Mouse (Mus musculus): ENCODE measurements at regions not wholly inside any gene's neighbourhood (a gene's known extent, or its start where the extent isn't known, plus 50 kb on each side); places are given as distances from the start of the nearest gene placed in this dataset.
"Not testable (repeated sequence)": the region's sequence is repeated elsewhere in the genome, so short reads cannot be mapped to it uniquely, and the experiment has no call there.

- no peak for DNase-seq
- intact Hi-C loops (cut with DNase I): no loop called here
Measured at GRCm38 (mm10) chr9:120233011-120233410, 68.3 kb upstream of the Myrip start.

GRCm38 (mm10) chr9:120235054-120235453 is 66.3 kb upstream of the Myrip start:
- H3K4me3 ChIP-seq; intact Hi-C loops (cut with DNase I); DNase-seq; H3K27ac ChIP-seq: not testable (repeated sequence)
- peak; percentile 27; the same call in 1 of the 2 replicates for TF ChIP-seq CTCF (IDR thresholded peaks at IDR 0.05)

More at GRCm38 (mm10) chr9:120233011-120233410, 68.3 kb upstream of the Myrip start:
- Histone ChIP-seq H3K27ac (no peak overlapping the region), H3K4me3 (no peak overlapping the region)
- no peak for TF ChIP-seq CTCF (IDR thresholded peaks at IDR 0.05)

- peak; percentile 3; the same call in 1 of the 2 replicates for TF ChIP-seq CTCF (IDR thresholded peaks at IDR 0.05)
- intact Hi-C loops (cut with DNase I): no loop called here
- Histone ChIP-seq H3K27ac (no peak overlapping the region), H3K4me3 (no peak overlapping the region)
- no peak for DNase-seq
Measured at GRCm38 (mm10) chr9:120245444-120245843, 55.9 kb upstream of the Myrip start.

- no peak for TF ChIP-seq CTCF (IDR thresholded peaks at IDR 0.05)
- Histone ChIP-seq H3K4me3 (no peak overlapping the region), H3K27ac (no peak overlapping the region)
- DNase-seq: no peak
- intact Hi-C loops (cut with DNase I): no loop called here
Measured at GRCm38 (mm10) chr9:120248728-120249127, 52.6 kb upstream of the Myrip start.

All from gastrocnemius, adult 2 months (tissue).